Mouse (Mus musculus): ENCODE results near the gene Zkscan17.
"Not testable (repeated sequence)": the region's sequence is repeated elsewhere in the genome, so short reads cannot be mapped to it uniquely, and the experiment has no call there.

The Zkscan17 gene

DNA sequence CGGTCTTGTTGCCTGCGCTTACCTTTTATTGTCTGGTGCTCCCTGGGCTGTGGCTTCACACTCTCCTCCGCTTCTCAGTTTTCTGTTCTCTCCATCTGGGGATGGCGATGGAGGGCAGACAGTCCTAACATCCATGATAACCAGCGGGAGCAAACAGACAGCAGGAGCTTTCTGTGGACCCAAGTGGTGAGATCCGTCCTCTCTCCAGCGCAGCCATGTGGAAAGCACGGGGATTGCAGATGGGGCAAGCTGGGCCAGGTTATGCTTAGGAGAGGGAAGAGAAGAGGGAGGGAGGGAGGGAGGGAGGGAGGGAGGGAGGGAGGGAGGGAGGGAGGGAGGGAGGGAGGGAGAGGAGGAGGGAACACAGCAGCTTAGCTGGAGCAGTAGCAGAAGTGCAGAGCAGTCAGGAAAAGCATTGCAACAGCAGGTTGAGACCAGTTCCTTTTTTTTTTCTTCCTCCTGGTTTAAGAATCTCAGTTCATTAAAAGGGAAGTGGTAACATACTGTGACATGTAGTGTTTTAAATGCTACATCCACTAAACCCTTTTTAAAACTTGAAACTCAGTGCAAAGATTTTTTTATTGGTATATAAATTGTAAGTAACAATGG, at the start of gene Zkscan17:
Gene Zkscan17 (minus strand): TSS at position 280 of the 609 bp plus-strand sequence.
- DNase-seq, result no peak

GRCm38 (mm10) chr11:59576135-59576534, 49.6 kb upstream of the Zkscan17 start, which contains the start of gene Olfr222:
Gene Olfr222 (minus strand): TSS chr11:59576235.
- not testable (repeated sequence) for DNase-seq

- DNase-seq, result no peak
These were observed 49.2 kb upstream of the Zkscan17 start for GRCm38 (mm10) chr11:59575726-59576125.

GRCm38 (mm10) chr11:59569306-59569705, 42.8 kb upstream of the Zkscan17 start:
- DNase-seq, result no peak

DNA sequence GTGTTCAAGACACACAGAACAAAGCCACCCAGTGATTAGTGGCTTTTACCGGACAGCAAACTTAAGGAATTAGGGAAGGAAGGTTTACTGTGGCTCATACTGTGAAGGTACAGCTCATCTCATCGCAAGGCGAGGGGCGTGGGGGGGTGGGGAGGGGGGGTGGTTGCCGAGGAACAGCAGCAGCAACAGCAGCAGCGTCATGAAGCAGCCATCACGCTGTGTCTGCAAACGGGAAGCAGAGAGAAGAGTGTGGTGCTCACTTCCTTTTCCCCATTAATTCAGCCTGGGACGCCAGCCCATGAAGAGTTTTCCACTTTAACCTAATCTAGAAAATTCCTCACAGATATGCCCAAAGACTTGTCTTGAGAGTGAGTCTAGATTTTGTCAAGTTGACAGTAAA, 36.3 kb upstream of the Zkscan17 start:
- no peak for DNase-seq

DNA sequence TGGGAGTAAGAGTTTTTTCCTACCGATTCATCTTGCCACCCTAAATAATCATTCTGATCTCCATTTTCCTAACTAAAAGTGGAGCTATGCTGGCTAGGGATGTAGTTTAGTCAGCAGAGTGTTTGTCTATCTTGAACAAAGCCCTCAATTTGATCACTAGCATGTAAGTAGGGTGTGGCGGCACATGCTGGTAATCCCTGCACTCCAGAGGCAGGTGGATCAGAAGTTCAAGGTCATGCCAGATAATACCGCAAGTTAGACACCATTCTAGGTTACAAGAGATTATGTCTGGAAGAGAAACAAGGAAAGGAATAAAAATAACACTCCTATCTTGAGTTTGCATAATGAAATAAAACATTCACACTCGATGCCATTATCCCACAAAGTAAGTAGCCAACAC, 35.8 kb upstream of the Zkscan17 start:
- no peak for DNase-seq

DNA sequence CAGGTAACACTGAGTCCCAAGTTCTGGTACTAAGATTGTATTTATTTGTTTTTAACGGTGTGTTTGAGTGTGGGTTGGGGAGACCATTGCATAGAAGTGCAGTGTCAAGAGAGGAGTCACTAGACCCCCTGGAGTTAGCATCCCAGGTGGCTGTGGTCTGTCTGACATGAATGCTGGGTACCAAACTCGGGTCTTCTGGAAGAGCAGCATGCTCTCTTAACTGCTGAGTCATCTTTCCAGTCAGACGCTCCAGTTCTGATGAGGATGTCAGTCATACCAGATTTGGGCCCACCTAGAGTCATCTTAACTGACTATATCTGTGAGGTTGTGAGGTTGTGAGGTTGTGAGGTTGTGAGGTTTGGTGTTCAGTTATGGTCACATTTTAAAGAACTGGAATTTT, 34.4 kb upstream of the Zkscan17 start:
- DNase-seq, result no peak

DNA sequence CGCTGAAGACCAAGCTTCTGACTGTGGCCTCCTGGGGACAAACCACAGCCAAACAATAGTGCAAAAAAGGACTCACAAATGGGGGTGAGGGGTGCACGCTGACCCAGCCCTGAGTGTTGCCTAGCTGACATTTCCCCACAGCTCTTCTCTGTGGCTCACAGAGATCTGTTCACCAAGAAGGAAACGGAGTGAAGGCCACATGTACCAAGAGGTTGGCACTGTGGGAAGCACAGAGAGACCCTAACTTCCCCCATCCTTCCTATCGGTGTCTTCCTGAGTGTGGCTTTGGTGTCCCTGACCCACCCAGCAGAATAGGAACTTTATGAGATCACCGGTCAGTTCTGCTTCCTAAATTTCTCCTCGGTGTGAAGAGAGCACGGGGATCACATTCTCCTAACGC, 28.0 kb upstream of the Zkscan17 start:
- DNase-seq, result no peak

GRCm38 (mm10) chr11:59554127-59554526, 27.6 kb upstream of the Zkscan17 start:
- no peak for DNase-seq

- no peak for DNase-seq
These were observed 17.5 kb upstream of the Zkscan17 start for GRCm38 (mm10) chr11:59544005-59544404.

DNA sequence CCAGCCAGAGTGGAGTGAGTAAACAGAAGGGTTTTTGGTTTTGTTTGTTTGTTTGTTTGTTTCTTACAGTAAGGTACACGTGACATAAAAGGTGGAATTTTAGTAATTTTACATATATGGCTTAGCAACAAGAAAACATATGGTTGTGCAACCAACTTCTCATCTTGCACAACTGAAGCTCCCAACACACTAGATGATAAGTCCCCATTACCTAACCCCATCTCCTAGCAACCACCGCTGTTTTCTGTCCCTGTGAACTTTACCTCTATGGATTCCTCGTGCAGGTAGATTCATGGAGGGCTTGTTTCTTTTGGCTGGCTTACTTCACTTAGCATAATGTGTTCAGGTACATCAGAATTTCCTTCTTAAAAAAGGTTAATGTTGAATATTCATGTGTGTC, 16.8 kb upstream of the Zkscan17 start:
- DNase-seq, result no peak

DNA sequence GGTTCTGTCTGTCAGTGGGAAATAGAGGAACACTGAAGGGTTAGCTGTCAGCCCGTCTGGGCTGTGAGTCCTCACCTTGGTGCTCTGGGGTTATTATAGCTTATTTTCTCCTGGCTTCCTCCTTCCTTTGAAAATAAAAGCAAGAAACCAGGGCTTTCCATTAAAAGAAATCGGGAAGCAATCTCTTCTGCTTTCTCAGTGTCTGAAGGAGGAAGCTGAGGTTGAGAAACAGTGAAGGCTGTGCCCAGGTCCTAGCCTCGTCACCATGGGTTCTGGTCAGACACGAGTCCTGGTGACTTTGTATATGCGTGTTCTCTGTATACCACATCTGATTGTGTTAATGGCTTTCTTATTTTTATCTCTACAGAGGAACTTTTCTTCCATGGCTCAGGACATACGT, 15.9 kb upstream of the Zkscan17 start:
- no peak for DNase-seq

GRCm38 (mm10) chr11:59541324-59541723, 14.8 kb upstream of the Zkscan17 start, which contains the start of gene Nlrp3:
Gene Nlrp3 (plus strand): TSS chr11:59541568.
- no peak for DNase-seq

DNA sequence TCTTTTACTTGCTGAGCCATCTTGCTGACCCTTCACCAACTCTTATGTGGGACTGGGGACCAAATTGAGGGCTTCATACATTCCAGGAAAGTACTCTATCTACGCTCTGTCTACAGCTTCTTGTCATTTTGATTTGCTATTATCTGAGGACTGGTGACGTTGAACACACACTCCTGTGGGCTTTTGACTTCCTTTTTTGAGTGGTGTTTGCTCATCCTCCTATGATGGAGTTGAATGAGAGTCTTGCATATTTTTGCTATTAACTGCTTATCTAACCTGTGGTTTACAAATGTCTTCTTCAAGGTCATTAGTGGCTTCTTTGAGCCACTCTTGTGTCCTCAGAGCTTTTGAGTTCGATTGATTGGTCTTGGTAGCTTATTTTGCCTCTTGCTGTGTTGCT, 13.6 kb upstream of the Zkscan17 start:
- DNase-seq, result no peak

- DNase-seq, result no peak
These were observed 11.8 kb upstream of the Zkscan17 start for GRCm38 (mm10) chr11:59538387-59538786.

- DNase-seq, result no peak
These were observed 10.9 kb upstream of the Zkscan17 start for GRCm38 (mm10) chr11:59537218-59538130.

DNA sequence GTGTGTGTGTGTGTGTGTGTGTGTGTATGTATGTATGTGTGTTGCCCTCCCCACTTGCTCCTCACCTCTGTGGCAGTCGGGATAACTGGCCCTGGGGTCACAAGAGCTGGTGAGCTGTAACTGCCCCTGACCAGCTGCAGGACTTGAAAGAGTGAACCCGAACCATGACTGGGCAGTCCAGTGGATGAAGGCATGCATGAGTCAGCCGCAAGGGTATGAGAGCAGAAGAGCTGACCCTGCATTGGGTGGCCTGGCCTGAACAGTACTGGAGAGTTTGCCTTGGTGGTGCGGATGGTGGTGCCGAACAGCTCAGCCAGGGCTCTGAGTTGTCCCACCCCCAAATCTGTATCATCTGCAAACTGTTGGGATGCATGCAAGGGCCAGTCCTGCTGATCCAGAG, 5.0 kb upstream of the Zkscan17 start:
- no peak for DNase-seq

- peak; percentile 93 for DNase-seq
These were observed 4.5 kb upstream of the Zkscan17 start for GRCm38 (mm10) chr11:59530870-59531535.

GRCm38 (mm10) chr11:59530221-59530620, 3.7 kb upstream of the Zkscan17 start:
- DNase-seq, result no peak

DNA sequence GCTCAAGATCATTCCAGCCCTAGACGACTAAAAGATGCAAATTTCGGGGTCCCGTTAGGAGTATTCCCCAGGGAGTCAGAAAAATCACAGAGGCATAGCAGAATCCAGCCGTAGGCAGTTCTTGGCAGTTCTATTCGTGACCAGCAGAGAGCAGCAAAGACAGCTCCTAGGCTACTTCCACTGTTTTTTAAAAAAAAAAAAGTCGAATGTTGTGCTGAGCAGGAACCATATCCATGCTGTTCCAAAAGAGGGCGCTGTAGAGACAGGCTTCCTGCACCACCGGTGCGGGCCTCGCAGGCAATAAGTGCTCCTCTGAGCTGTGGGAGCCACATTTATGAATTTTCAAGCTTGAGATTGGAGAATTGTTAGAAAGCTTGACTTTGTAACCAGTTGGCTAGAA, 1.3 kb downstream of the Zkscan17 start:
- DNase-seq, result peak; percentile 86

DNA sequence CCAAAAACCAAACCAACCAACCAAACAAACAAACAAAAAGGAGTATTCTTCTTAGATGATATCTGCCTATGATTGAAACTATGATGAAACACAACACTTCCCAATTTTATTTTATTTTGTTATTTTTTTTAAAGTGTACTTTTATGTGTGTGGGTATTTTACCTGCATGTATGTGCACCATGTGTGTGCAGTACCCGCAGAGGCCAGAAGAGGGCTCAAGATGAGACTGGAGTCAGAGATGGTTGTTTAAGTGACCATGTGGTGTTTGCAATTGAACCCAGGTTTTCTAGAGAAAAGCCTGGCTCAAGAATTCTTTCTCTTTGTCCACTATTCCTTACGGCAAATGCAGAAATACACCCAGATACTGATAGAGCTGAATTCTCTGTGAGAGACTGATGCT, 2.4 kb downstream of the Zkscan17 start:
- DNase-seq, result no peak

GRCm38 (mm10) chr11:59519741-59520495, 6.6 kb downstream of the Zkscan17 start:
- DNase-seq, result no peak

- no peak for DNase-seq
These were observed 8.3 kb downstream of the Zkscan17 start for GRCm38 (mm10) chr11:59518226-59518625.
